Mouse (Mus musculus) heart, embryonic 10.5 days (tissue): ENCODE data around the gene Hist1h4c. TPM values are rescaled to one million over a fixed set of nuclear protein-coding genes. Genes with fewer than 3 reads are reported as not detected.
"Not testable (repeated sequence)": the region's sequence is repeated elsewhere in the genome, so short reads cannot be mapped to it uniquely, and the experiment has no call there.

Experiments
- DNase-seq: peaks from one replicate; pipeline ENCODE4 v3.0.0-alpha.2; 2017; ENCODE audit warnings: low spot score
- H3K27ac ChIP-seq: fragments of 300-500 bp; sonication (generic); 2 replicates; pipeline ENCODE4 v1.5.1; 2016; ENCODE audit warnings: mild to moderate bottlenecking
- H3K27me3 ChIP-seq: fragments of 300-500 bp; sonication (generic); 2 replicates; pipeline ENCODE4 v1.6.1; 2016; ENCODE audit warnings: mild to moderate bottlenecking; ENCODE audit not compliant: poor library complexity, insufficient read depth, severe bottlenecking
- H3K36me3 ChIP-seq: fragments of 300-500 bp; sonication (generic); 2 replicates; pipeline ENCODE4 v1.6.1; 2016; ENCODE audit warnings: mild to moderate bottlenecking, moderate library complexity
- H3K4me1 ChIP-seq: fragments of 300-500 bp; sonication (generic); 2 replicates; pipeline ENCODE4 v1.6.1; 2016; ENCODE audit warnings: mild to moderate bottlenecking
- H3K4me3 ChIP-seq: fragments of 300-500 bp; sonication (generic); 2 replicates; pipeline ENCODE4 v1.5.1; 2016; ENCODE audit warnings: mild to moderate bottlenecking, moderate library complexity
- H3K9me3 ChIP-seq: fragments of 300-500 bp; sonication (generic); 2 replicates; pipeline ENCODE4 v1.6.1; 2016; ENCODE audit warnings: mild to moderate bottlenecking, moderate library complexity
- WGBS: fragments of 180-500 bp; shearing (Covaris S2); methylation state at CpG from one replicate; pipeline ENCODE4 v1.1.7; 2016; 5-methylcytosine and 5-hydroxymethylcytosine counted together
- microRNA-seq: library from miRNA; unstranded; fragments of <30 nt; microRNA quantifications from one replicate; pipeline ENCODE4, GENCODE M21; 2017
- polyA plus RNA-seq: library from polyadenylated mRNA; unstranded; fragments of >200 nt; fragmentation: Nextera tagmentation; extraction: Ambion mirVana; gene quantifications from 2 replicates; pipeline ENCODE4 v1.2.1, GENCODE M21; 2016

Gene Hist1h4c
- polyA plus RNA-seq, 1 experiment from 2014 or later, result 3.3 TPM

- H3K27me3 ChIP-seq, H3K36me3 ChIP-seq, H3K9me3 ChIP-seq, H3K4me1 ChIP-seq: not testable (repeated sequence)
- 1% methylated on average over 19 of the region's 37 CpGs for WGBS
- H3K4me3 ChIP-seq, result peak overlapping the region; percentile 55
- H3K27ac ChIP-seq, result peak overlapping the region; percentile 87
- DNase-seq, result peak; percentile 81
Observed at GRCm38 (mm10) chr13:23684295-23684945, 13.8 kb downstream of the Hist1h4c start.

- no peaks in the 10 kb centered on the region for H3K9me3 ChIP-seq
- peak within 1 kb of the TSS; percentile 55 for H3K4me3 ChIP-seq
- H3K36me3 ChIP-seq, result no peaks in the 10 kb centered on the region
- H3K27me3 ChIP-seq, result no peaks in the 10 kb centered on the region
- H3K4me1 ChIP-seq, result peaks cover 9% of the 10 kb centered on the region
- under 1% methylated on average over 25 of the region's 32 CpGs for WGBS
- peak within 1 kb of the TSS; percentile 87 for H3K27ac ChIP-seq
- DNase-seq, result peak; percentile 96
Observed at GRCm38 (mm10) chr13:23683755-23684281, 14.4 kb downstream of the Hist1h4c start, which contains the start of the genes Hist1h2ac and Hist1h2bc. TSS of gene Hist1h2ac (minus strand) at chr13:23683948. TSS of gene Hist1h2bc (plus strand) at chr13:23684199.

- H3K4me3 ChIP-seq, result peak overlapping the region; percentile 51
- DNase-seq, H3K4me1 ChIP-seq, H3K36me3 ChIP-seq, H3K27me3 ChIP-seq, H3K9me3 ChIP-seq: not testable (repeated sequence)
- 19% methylated on average over 11 of the region's 30 CpGs for WGBS
- H3K27ac ChIP-seq, result peak overlapping the region; percentile 82
Observed at GRCm38 (mm10) chr13:23682947-23683754, 15.1 kb downstream of the Hist1h4c start.

GRCm38 (mm10) chr13:23682623-23682946 is 15.7 kb downstream of the Hist1h4c start:
- DNase-seq, result no peak
- peak overlapping the region; percentile 51 for H3K4me3 ChIP-seq
- H3K4me1 ChIP-seq, result peaks cover 9% of the 10 kb centered on the region
- 38% methylated on average over 1 of the region's 1 CpGs for WGBS
- H3K27me3 ChIP-seq, result no peaks in the 10 kb centered on the region
- H3K36me3 ChIP-seq, result no peaks in the 10 kb centered on the region
- H3K27ac ChIP-seq, result peak overlapping the region; percentile 82
- no peaks in the 10 kb centered on the region for H3K9me3 ChIP-seq

- no peak overlapping the region for H3K27ac ChIP-seq
- 81% methylated on average over 6 of the region's 6 CpGs for WGBS
- no peak overlapping the region for H3K4me3 ChIP-seq
- no peaks in the 10 kb centered on the region for H3K36me3 ChIP-seq
- H3K9me3 ChIP-seq, result no peaks in the 10 kb centered on the region
- peaks cover 9% of the 10 kb centered on the region for H3K4me1 ChIP-seq
- no peak for DNase-seq
- no peaks in the 10 kb centered on the region for H3K27me3 ChIP-seq
Observed at GRCm38 (mm10) chr13:23681990-23682582, 16.2 kb downstream of the Hist1h4c start.

GRCm38 (mm10) chr13:23662536-23662935 is 35.7 kb downstream of the Hist1h4c start:
- H3K4me3 ChIP-seq, result no peak overlapping the region
- no peak for DNase-seq
- H3K27me3 ChIP-seq, result no peaks in the 10 kb centered on the region
- 57% methylated on average over 3 of the region's 3 CpGs for WGBS
- H3K9me3 ChIP-seq, result no peaks in the 10 kb centered on the region
- H3K36me3 ChIP-seq, result no peaks in the 10 kb centered on the region
- H3K27ac ChIP-seq, result no peak overlapping the region
- no peaks in the 10 kb centered on the region for H3K4me1 ChIP-seq

- Histone ChIP-seq H3K27me3 (no peaks in the 10 kb centered on the region), H3K4me1 (no peaks in the 10 kb centered on the region), H3K4me3 (no peak overlapping the region), H3K9me3 (no peaks in the 10 kb centered on the region), H3K36me3 (no peaks in the 10 kb centered on the region), H3K27ac (no peak overlapping the region)
- WGBS, result 70% methylated on average over 6 of the region's 6 CpGs
- DNase-seq, result no peak
Observed at GRCm38 (mm10) chr13:23659636-23660366, 38.5 kb downstream of the Hist1h4c start.

Small RNA genes lying within 50 kb of the gene (microRNA-seq; reads per million reads assigned to microRNA genes)
- gene Gm44314, result not detected
- not detected for gene Gm44350

Other genes with a start within 250 kb of the Hist1h4c start
- gene Btn1a1, start 232.6 kb downstream of the Hist1h4c start, polyA plus RNA-seq, result 0.04 and 0.96 TPM in 2 replicates
- gene Btn2a2, start 209.6 kb downstream of the Hist1h4c start, polyA plus RNA-seq, result 0.30 and 0.75 TPM in 2 replicates
- gene Hist1h4h, start 167.4 kb downstream of the Hist1h4c start, polyA plus RNA-seq, result 2.5 and 2.8 TPM in 2 replicates
- 1.7 and 4.9 TPM in 2 replicates for gene Hist1h2af, start 164.5 kb downstream of the Hist1h4c start, polyA plus RNA-seq
- 3.2 and 3.5 TPM in 2 replicates for gene Hist1h3g, start 163.0 kb downstream of the Hist1h4c start, polyA plus RNA-seq
- 0.22 and 0.73 TPM in 2 replicates for gene Hist1h2bh, start 155.1 kb downstream of the Hist1h4c start, polyA plus RNA-seq
- gene Hist1h3f, start 154.4 kb downstream of the Hist1h4c start, polyA plus RNA-seq, result 0.31 and 0.99 TPM in 2 replicates
- 0.51 TPM in 1 of 2 replicates, not detected in the other for gene Hist1h4f, start 146.8 kb downstream of the Hist1h4c start, polyA plus RNA-seq
- gene Hist1h1d, start 145.2 kb downstream of the Hist1h4c start, polyA plus RNA-seq, result 0.17 and 0.36 TPM in 2 replicates
- gene Hist1h3e, start 136.1 kb downstream of the Hist1h4c start, polyA plus RNA-seq, result 3.0 and 3.5 TPM in 2 replicates
- gene Hist1h2ae, start 127.2 kb downstream of the Hist1h4c start, polyA plus RNA-seq, result 39.9 and 49.4 TPM in 2 replicates
- gene Hist1h2bg, start 127.1 kb downstream of the Hist1h4c start, polyA plus RNA-seq, result 2.8 and 4.8 TPM in 2 replicates
- 1.1 and 1.8 TPM in 2 replicates for gene Hist1h2bf, start 124.3 kb downstream of the Hist1h4c start, polyA plus RNA-seq
- 0.54 and 1.1 TPM in 2 replicates for gene Hist1h2ad, start 124.1 kb downstream of the Hist1h4c start, polyA plus RNA-seq
- 1.4 and 5.3 TPM in 2 replicates for gene Hist1h3d, start 122.7 kb downstream of the Hist1h4c start, polyA plus RNA-seq
- 41.9 and 60.3 TPM in 2 replicates for gene Hist1h4d, start 116.9 kb downstream of the Hist1h4c start, polyA plus RNA-seq
- 1.2 and 1.9 TPM in 2 replicates for gene Hist1h2be, start 77.3 kb downstream of the Hist1h4c start, polyA plus RNA-seq
- 9.5 and 11.1 TPM in 2 replicates for gene Hist1h1e, start 75.9 kb downstream of the Hist1h4c start, polyA plus RNA-seq
- 0.63 and 0.84 TPM in 2 replicates for gene Hist1h2ac, start 14.5 kb downstream of the Hist1h4c start, polyA plus RNA-seq
- gene Hist1h2bc, start 14.3 kb downstream of the Hist1h4c start, polyA plus RNA-seq, result 24.3 and 29.4 TPM in 2 replicates
- 0.24 TPM in 1 of 2 replicates, not detected in the other for gene Hist1h1t, start 2.6 kb downstream of the Hist1h4c start, polyA plus RNA-seq
- gene Hfe, start 12.4 kb upstream of the Hist1h4c start, polyA plus RNA-seq, result 5.2 and 8.3 TPM in 2 replicates
- gene Hist1h1c, start 40.4 kb upstream of the Hist1h4c start, polyA plus RNA-seq, result 17.2 TPM in 2 replicates
- 4.2 and 4.4 TPM in 2 replicates for gene Hist1h3c, start 47.1 kb upstream of the Hist1h4c start, polyA plus RNA-seq
- gene Hist1h2bb, start 48.3 kb upstream of the Hist1h4c start, polyA plus RNA-seq, result 1.4 and 2.9 TPM in 2 replicates
- gene Hist1h2ab, start 52.7 kb upstream of the Hist1h4c start, polyA plus RNA-seq, result 16.1 and 23.3 TPM in 2 replicates
- 2.6 and 3.2 TPM in 2 replicates for gene Hist1h3b, start 53.8 kb upstream of the Hist1h4c start, polyA plus RNA-seq
- 3.4 and 4.4 TPM in 2 replicates for gene Hist1h4b, start 58.6 kb upstream of the Hist1h4c start, polyA plus RNA-seq
- gene Hist1h4a, start 62.8 kb upstream of the Hist1h4c start, polyA plus RNA-seq, result 0.28 TPM in 1 of 2 replicates, not detected in the other
- gene Hist1h3a, start 63.9 kb upstream of the Hist1h4c start, polyA plus RNA-seq, result 2.0 and 3.2 TPM in 2 replicates
- 1.2 and 1.4 TPM in 2 replicates for gene Hist1h1a, start 65.2 kb upstream of the Hist1h4c start, polyA plus RNA-seq
- 0.14 TPM in 1 of 2 replicates, not detected in the other for gene Trim38, start 71.5 kb upstream of the Hist1h4c start, polyA plus RNA-seq
- gene Slc17a2, start 108.5 kb upstream of the Hist1h4c start, polyA plus RNA-seq, result 0.09 TPM in 1 of 2 replicates, not detected in the other
- gene Slc17a3, start 141.0 kb upstream of the Hist1h4c start, polyA plus RNA-seq, result not detected in 2 replicates
- gene Slc17a1, start 169.3 kb upstream of the Hist1h4c start, polyA plus RNA-seq, result not detected in 2 replicates
- gene Slc17a4, start 216.6 kb upstream of the Hist1h4c start, polyA plus RNA-seq, result 0.10 TPM in 1 of 2 replicates, not detected in the other
- gene Hist1h2ba, start 235.7 kb upstream of the Hist1h4c start, polyA plus RNA-seq, result not detected in 2 replicates
- not detected in 2 replicates for gene Hist1h2aa, start 236.0 kb upstream of the Hist1h4c start, polyA plus RNA-seq